Mouse (Mus musculus) lung, adult 2 months (tissue): ENCODE measurements at regions not wholly inside any gene's neighbourhood (a gene's known extent, or its start where the extent isn't known, plus 50 kb on each side); places are given as distances from the start of the nearest gene placed in this dataset.

ENCODE experiments used
- CTCF ChIP-seq: fragments of 200-500 bp; IDR thresholded peaks from 2 replicates; pipeline ENCODE4 v1.5.1; 2011; ENCODE audit warnings: mild to moderate bottlenecking, low read length, control low read depth; ENCODE audit not compliant: insufficient read depth
- POLR2A ChIP-seq: fragments of 200-500 bp; IDR thresholded peaks from 2 replicates; pipeline ENCODE4 v1.6.1; 2011; ENCODE audit warnings: low read depth, mild to moderate bottlenecking, control low read depth, low read length, borderline replicate concordance; ENCODE audit errors: extremely low read depth

DNA sequence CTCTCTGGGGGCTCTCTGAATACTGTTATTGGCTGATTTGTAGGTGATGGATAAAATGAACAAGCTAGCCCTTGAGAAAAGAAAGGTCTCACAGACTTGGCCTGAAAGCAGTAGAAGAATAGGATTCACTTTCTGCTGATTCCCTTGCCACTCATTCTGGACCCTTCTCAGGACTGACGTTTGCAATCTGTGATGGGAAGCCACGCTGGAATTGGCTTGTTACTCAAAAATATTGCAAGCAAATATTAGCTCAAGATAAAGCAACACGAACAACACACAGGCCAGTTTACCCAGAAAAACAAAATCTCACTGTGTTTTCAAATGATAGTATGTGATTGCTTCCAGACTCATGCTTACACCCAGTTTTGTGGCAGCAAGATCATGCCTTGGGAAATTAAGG lies 137.7 kb upstream of the Id2 start:
- TF ChIP-seq CTCF: no peak
- no peak for TF ChIP-seq POLR2A
